Mouse (Mus musculus): ENCODE data around the gene Rabl2. TPM values are rescaled to one million over a fixed set of nuclear protein-coding genes. Genes with fewer than 3 reads are reported as not detected.

Gene Rabl2
- total RNA-seq (2021): 1 to 10 TPM; 2.1 to 2.4 TPM
- long read RNA-seq, experiment 1, partial matches to known transcripts: 1 of 4 reads
- long read RNA-seq, experiment 1, other reads (novel, unspliced or antisense): 0 of 4 reads
- long read RNA-seq, experiment 2, partial matches to known transcripts: 0 of 3 reads
- long read RNA-seq, experiment 2, other reads (novel, unspliced or antisense): 2 of 3 reads

- DNase-seq (ENCODE audit: low spot score): peak; percentile 84
These were observed at the start of gene Rabl2 for GRCm38 (mm10) chr15:89591723-89592455. Gene Rabl2, minus strand, starts transcription at chr15:89591923.

- DNase-seq (ENCODE audit: low spot score): peak; percentile 40
These were observed 31.9 kb upstream of the Rabl2 start for GRCm38 (mm10) chr15:89623626-89623959.

- DNase-seq (ENCODE audit: low spot score): no peak
These were observed 31.4 kb upstream of the Rabl2 start for GRCm38 (mm10) chr15:89622959-89623625.

GRCm38 (mm10) chr15:89622312-89622958, 30.7 kb upstream of the Rabl2 start:
- no peak for DNase-seq (ENCODE audit: low spot score)

- DNase-seq (ENCODE audit: low spot score): no peak
These were observed 16.2 kb upstream of the Rabl2 start for GRCm38 (mm10) chr15:89607888-89608287.

GRCm38 (mm10) chr15:89607480-89607879, 15.8 kb upstream of the Rabl2 start:
- no peak for DNase-seq (ENCODE audit: low spot score)

- no peak for DNase-seq (ENCODE audit: low spot score)
These were observed 14.3 kb upstream of the Rabl2 start for GRCm38 (mm10) chr15:89605822-89606570.

- DNase-seq (ENCODE audit: low spot score): no peak
These were observed 825 bp upstream of the Rabl2 start for GRCm38 (mm10) chr15:89592548-89592947.

- no peak for DNase-seq (ENCODE audit: low spot score)
These were observed 406 bp downstream of the Rabl2 start for GRCm38 (mm10) chr15:89591317-89591716.

- DNase-seq (ENCODE audit: low spot score): no peak
These were observed 2.6 kb downstream of the Rabl2 start for GRCm38 (mm10) chr15:89589146-89589545.

GRCm38 (mm10) chr15:89585631-89586030, 6.1 kb downstream of the Rabl2 start:
- DNase-seq (ENCODE audit: low spot score): no peak

GRCm38 (mm10) chr15:89585101-89585500, 6.6 kb downstream of the Rabl2 start:
- peak; percentile 5 for DNase-seq (ENCODE audit: low spot score)

- no peak for DNase-seq (ENCODE audit: low spot score)
These were observed 9.2 kb downstream of the Rabl2 start for GRCm38 (mm10) chr15:89582494-89582893.

GRCm38 (mm10) chr15:89572147-89572546, 19.6 kb downstream of the Rabl2 start:
- no peak for DNase-seq (ENCODE audit: low spot score)

GRCm38 (mm10) chr15:89568114-89568513, 23.6 kb downstream of the Rabl2 start, which contains the start of gene Acr:
Gene Acr, plus strand, starts transcription at chr15:89568326.
- no peak for DNase-seq (ENCODE audit: low spot score)

- no peak for DNase-seq (ENCODE audit: low spot score)
These were observed 32.5 kb downstream of the Rabl2 start for GRCm38 (mm10) chr15:89559202-89559731.

- DNase-seq (ENCODE audit: low spot score): no peak
These were observed 33.7 kb downstream of the Rabl2 start for GRCm38 (mm10) chr15:89557996-89558390.

- DNase-seq (ENCODE audit: low spot score): no peak
These were observed 34.3 kb downstream of the Rabl2 start for GRCm38 (mm10) chr15:89557179-89557995.

GRCm38 (mm10) chr15:89556401-89557178, 35.1 kb downstream of the Rabl2 start:
- no peak for DNase-seq (ENCODE audit: low spot score)
